Mouse (Mus musculus) testis, adult 2 months (tissue): Measurements from ENCODE around the gene Disp2. TPM values are rescaled to one million over a fixed set of nuclear protein-coding genes. Genes with fewer than 3 reads are reported as not detected.
A peak's percentile ranks its signal among the peaks of the same experiment; 100 is the strongest.

Experiments
- H3K27ac ChIP-seq: fragments of 200-500 bp; 2 replicates; pipeline ENCODE4 v1.5.1; 2012; ENCODE audit warnings: low read depth, low read length; ENCODE audit not compliant: control insufficient read depth, insufficient read depth
- H3K27me3 ChIP-seq: fragments of 200-500 bp; 2 replicates; pipeline ENCODE4 v1.6.1; 2012; ENCODE audit warnings: mild to moderate bottlenecking, low read length, moderate library complexity; ENCODE audit not compliant: control insufficient read depth, insufficient read depth
- H3K36me3 ChIP-seq: fragments of 200-500 bp; 2 replicates; pipeline ENCODE4 v1.6.1; 2012; ENCODE audit warnings: mild to moderate bottlenecking, low read length; ENCODE audit not compliant: control insufficient read depth, insufficient read depth
- H3K4me1 ChIP-seq: fragments of 200-500 bp; 2 replicates; pipeline ENCODE4 v1.6.1; 2012; ENCODE audit warnings: low read length; ENCODE audit not compliant: control insufficient read depth, insufficient read depth
- H3K4me3 ChIP-seq: fragments of 200-500 bp; 2 replicates; pipeline ENCODE4 v1.5.1; 2012; ENCODE audit warnings: low read depth, mild to moderate bottlenecking, low read length, moderate library complexity, mixed read lengths; ENCODE audit not compliant: control insufficient read depth
- CTCF ChIP-seq: fragments of 200-500 bp; IDR thresholded peaks from 2 replicates; pipeline ENCODE4 v1.5.1; 2012; ENCODE audit warnings: low read depth, mild to moderate bottlenecking, inconsistent platforms, low read length, moderate library complexity; ENCODE audit not compliant: control insufficient read depth, insufficient read depth, insufficient replicate concordance
- POLR2A ChIP-seq: fragments of 200-500 bp; IDR thresholded peaks from 2 replicates; pipeline ENCODE4 v1.6.1; 2012; ENCODE audit warnings: low read depth, mild to moderate bottlenecking, inconsistent platforms, low read length, moderate library complexity; ENCODE audit not compliant: control insufficient read depth
- polyA plus RNA-seq: library from polyadenylated mRNA; depleted of rRNA; stranded (reverse); fragments of >200 nt; gene quantifications from 2 replicates; pipeline ENCODE4 v1.2.3, GENCODE M21; 2012

Disp2 gene
- polyA plus RNA-seq, 1 experiment, result 0.28 TPM

- no peaks in the 10 kb centered on the region for H3K36me3 ChIP-seq
- peak overlapping the region; percentile 10 for H3K4me3 ChIP-seq
- H3K4me1 ChIP-seq, result peaks cover 12% of the 10 kb centered on the region
- H3K27ac ChIP-seq, result no peak overlapping the region
- TF ChIP-seq CTCF (peak; percentile 62; the same call in 1 of the 2 replicates), POLR2A (no peak)
- H3K27me3 ChIP-seq, result no peaks in the 10 kb centered on the region
Observed at GRCm38 (mm10) chr2:118790551-118791525, 11.3 kb downstream of the Disp2 start.

- no peaks in the 10 kb centered on the region for H3K27me3 ChIP-seq
- H3K4me3 ChIP-seq, result no peak overlapping the region
- peaks cover 12% of the 10 kb centered on the region for H3K4me1 ChIP-seq
- TF ChIP-seq POLR2A, result no peak
- no peak for TF ChIP-seq CTCF
- H3K27ac ChIP-seq, result no peak overlapping the region
- no peaks in the 10 kb centered on the region for H3K36me3 ChIP-seq
Observed at GRCm38 (mm10) chr2:118791591-118792258, 12.2 kb downstream of the Disp2 start.

- H3K36me3 ChIP-seq, result no peaks in the 10 kb centered on the region
- no peaks in the 10 kb centered on the region for H3K27me3 ChIP-seq
- H3K4me1 ChIP-seq, result peaks cover 12% of the 10 kb centered on the region
- TF ChIP-seq POLR2A, result no peak
- TF ChIP-seq CTCF, result no peak
- no peak overlapping the region for H3K27ac ChIP-seq
- H3K4me3 ChIP-seq, result no peak overlapping the region
Observed at GRCm38 (mm10) chr2:118792259-118792613, 12.7 kb downstream of the Disp2 start.

GRCm38 (mm10) chr2:118793636-118794035 is 14.1 kb downstream of the Disp2 start:
- no peaks in the 10 kb centered on the region for H3K27me3 ChIP-seq
- no peak overlapping the region for H3K27ac ChIP-seq
- H3K36me3 ChIP-seq, result no peaks in the 10 kb centered on the region
- TF ChIP-seq CTCF (no peak), POLR2A (no peak)
- peaks cover 12% of the 10 kb centered on the region for H3K4me1 ChIP-seq
- no peak overlapping the region for H3K4me3 ChIP-seq

DNA sequence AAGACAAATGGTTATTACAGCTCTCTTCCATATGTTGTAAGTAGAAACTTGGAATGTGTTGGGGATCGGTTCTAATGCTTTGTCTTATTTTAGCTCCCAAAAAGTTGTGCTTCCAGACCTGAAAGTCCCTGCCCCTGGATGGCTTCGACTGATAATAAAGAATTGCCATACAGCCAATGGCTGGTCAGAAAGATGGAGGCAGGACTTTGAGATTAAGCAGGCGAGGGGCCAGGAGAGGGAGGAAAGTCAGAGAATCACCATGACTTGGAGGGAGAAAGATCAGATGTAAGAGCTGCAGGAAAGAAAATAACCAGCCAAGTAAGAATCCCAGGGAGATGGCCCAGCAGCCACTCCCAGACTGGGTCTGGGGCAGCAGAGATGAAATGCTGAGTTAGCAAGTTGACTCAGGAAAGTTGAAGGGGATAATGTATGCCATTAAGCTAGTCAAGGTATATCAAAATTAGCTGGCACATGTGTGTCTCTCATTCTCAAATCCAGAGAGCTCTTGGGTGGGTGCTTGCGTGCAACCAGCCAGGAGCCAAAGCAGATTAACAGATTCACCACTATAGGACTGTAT is 23.1 kb downstream of the Disp2 start:
- Histone ChIP-seq H3K27me3 (no peaks in the 10 kb centered on the region), H3K27ac (no peak overlapping the region), H3K4me1 (no peaks in the 10 kb centered on the region), H3K36me3 (no peaks in the 10 kb centered on the region), H3K4me3 (no peak overlapping the region)
- TF ChIP-seq CTCF, result no peak
- no peak for TF ChIP-seq POLR2A

DNA sequence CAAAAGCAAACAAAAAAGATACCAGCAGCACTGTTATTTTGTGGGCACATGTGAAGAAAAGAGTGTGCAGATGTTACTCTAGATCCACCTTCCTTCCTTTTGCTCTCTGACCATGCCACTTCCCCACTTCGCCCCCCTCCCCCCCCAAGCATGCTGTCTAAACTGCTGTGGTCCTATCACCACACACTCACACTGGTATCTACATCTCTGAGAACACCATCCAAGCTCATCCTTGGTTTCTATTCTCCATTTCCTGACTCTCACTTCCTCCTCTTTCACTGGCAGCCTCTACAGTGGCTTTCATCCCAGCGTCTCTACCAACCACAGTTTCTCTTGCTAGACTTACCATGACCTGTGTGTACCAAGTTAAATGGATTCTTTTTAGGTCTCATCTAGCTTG is 25.0 kb downstream of the Disp2 start:
- H3K4me1 ChIP-seq, result no peaks in the 10 kb centered on the region
- no peaks in the 10 kb centered on the region for H3K27me3 ChIP-seq
- no peaks in the 10 kb centered on the region for H3K36me3 ChIP-seq
- no peak overlapping the region for H3K4me3 ChIP-seq
- TF ChIP-seq POLR2A (no peak), CTCF (no peak)
- H3K27ac ChIP-seq, result no peak overlapping the region

DNA sequence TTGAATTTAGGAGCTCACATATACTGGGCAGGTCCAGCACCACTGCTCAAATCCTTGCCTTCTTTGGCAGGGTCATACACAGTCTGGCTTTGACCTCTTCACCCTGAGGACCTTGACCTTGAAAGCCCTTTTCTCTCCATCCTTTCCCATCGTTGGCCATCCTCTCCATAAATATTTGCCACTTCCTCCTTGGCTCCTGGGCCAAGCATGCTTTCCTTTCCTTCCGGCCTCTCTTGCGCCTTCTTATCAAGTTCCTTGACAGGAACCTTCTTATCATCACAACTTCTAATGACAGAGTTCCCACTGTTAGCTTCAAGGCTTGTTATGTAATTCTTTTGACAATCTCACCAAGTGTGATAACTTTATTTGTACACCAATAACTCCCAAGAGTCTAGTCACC is 25.6 kb downstream of the Disp2 start:
- no peak overlapping the region for H3K27ac ChIP-seq
- H3K27me3 ChIP-seq, result no peaks in the 10 kb centered on the region
- no peak overlapping the region for H3K4me3 ChIP-seq
- no peaks in the 10 kb centered on the region for H3K4me1 ChIP-seq
- H3K36me3 ChIP-seq, result no peaks in the 10 kb centered on the region
- TF ChIP-seq POLR2A (no peak), CTCF (no peak)
